Mouse (Mus musculus): ENCODE data around the gene Nrros. TPM values are rescaled to one million over a fixed set of nuclear protein-coding genes. Genes with fewer than 3 reads are reported as not detected.

The Nrros gene
- total and polyA plus RNA-seq, 3 experiments, result 55.9 to 59.8 TPM; not detected in 1

DNA sequence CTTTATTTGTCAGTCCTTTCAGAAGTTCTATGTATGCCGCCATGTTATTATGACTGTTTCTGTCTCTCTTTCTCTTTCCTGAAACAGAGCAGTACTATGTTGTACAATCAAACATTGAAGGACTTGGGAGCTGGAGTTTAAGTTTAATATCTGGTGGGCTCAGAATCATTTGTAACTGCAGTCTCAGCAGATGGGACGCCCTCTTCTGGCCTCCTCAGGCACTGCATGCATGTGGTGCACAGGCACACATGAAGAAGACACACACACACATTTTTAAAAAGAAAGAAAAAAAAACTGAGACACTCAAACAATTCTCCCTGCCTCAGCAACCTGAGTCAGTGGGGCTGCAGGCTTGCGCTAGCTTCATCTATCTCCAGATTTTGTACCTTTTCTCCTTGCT lies 44.9 kb downstream of the Nrros start:
- Histone ChIP-seq H3K79me2 (ENCODE audit: control insufficient read depth, insufficient read depth, low read length, poor library complexity) (no peaks in the 10 kb centered on the region), H3K9ac (ENCODE audit: control insufficient read depth, low read depth, low read length, poor library complexity, severe bottlenecking) (no peak overlapping the region), H3K27me3 (ENCODE audit: control insufficient read depth in 1 of 2, insufficient read depth in 2 of 2, low read length in 2 of 2) (no peaks in the 10 kb centered on the region), H3K9me3 (replicated peaks; ENCODE audit: insufficient read depth, low read length) (no peaks in the 10 kb centered on the region), H3K4me1 (ENCODE audit: control insufficient read depth in 1 of 2, insufficient read depth in 2 of 2, low read length in 2 of 2) (peaks cover 2 to 8% of the 10 kb centered on the region in 2 experiments; a peak in 3 of 4 replicates), H3K27ac (ENCODE audit: control insufficient read depth, low read depth, low read length) (no peak overlapping the region), H3K36me3 (ENCODE audit: control insufficient read depth in 1 of 2, insufficient read depth in 2 of 2, low read length in 2 of 2) (peaks cover 0 to 4% of the 10 kb centered on the region in 2 experiments; a peak in 1 of 4 replicates), H3K4me3 (ENCODE audit: control insufficient read depth in 1 of 2, insufficient read depth in 1 of 2, low read depth in 2 of 2, low read length in 2 of 2) (no peak overlapping the region)
- TF ChIP-seq KAT2A (conservative IDR thresholded peaks at IDR 0.05; ENCODE audit: low read depth, low read length) (no peak), USF2 (IDR thresholded peaks at IDR 0.05; ENCODE audit: borderline replicate concordance in 1 of 2, insufficient read depth in 1 of 2, low read depth in 1 of 2, low read length in 2 of 2) (no peak), RAD21 (IDR thresholded peaks at IDR 0.05; ENCODE audit: low read depth, low read length) (no peak), CTCF (IDR thresholded peaks at IDR 0.05 in 2 of 3, conservative IDR thresholded peaks at IDR 0.05 in 1 of 3; ENCODE audit: control insufficient read depth in 1 of 3, insufficient read depth in 1 of 3, low read depth in 2 of 3, low read length in 3 of 3, poor library complexity in 1 of 3, severe bottlenecking in 1 of 3) (peak; percentile 19 to 40 (median 30); a peak in 5 of 6 replicates)
- DNase-seq (ENCODE audit: low read depth, low spot score), result no peak

DNA sequence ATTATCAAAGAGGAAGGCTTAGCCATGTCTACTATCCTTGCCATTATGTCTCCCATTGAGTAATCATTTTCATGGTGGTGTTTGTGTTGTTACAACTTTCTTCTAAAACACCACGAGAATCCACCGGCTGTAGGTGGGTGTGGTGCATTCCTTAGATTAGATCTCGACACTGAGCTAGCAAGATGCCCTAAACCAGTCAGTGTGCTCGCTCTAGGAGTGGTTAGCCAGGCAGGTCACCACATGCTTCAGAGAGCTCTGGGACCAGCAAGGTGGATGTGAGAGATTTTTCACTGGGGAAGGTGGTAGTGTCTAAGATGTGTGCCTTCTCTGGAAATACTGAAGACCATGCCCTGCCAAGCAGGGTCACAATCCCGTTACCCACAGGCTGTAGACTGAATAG lies 49.2 kb downstream of the Nrros start:
- H3K4me3 ChIP-seq (ENCODE audit: control insufficient read depth in 1 of 2, insufficient read depth in 1 of 2, low read depth in 2 of 2, low read length in 2 of 2), result peak overlapping the region in 1 of 2 experiments; percentile 44; a peak in 2 of 4 replicates
- H3K27me3 ChIP-seq (ENCODE audit: control insufficient read depth in 1 of 2, insufficient read depth in 2 of 2, low read length in 2 of 2), result no peaks in the 10 kb centered on the region
- no peaks in the 10 kb centered on the region for H3K9me3 ChIP-seq (replicated peaks; ENCODE audit: insufficient read depth, low read length)
- H3K27ac ChIP-seq (ENCODE audit: control insufficient read depth, low read depth, low read length), result no peak overlapping the region
- H3K4me1 ChIP-seq (ENCODE audit: control insufficient read depth in 1 of 2, insufficient read depth in 2 of 2, low read length in 2 of 2), result peaks cover 2 to 23% of the 10 kb centered on the region in 2 experiments
- H3K36me3 ChIP-seq (ENCODE audit: control insufficient read depth in 1 of 2, insufficient read depth in 2 of 2, low read length in 2 of 2), result peaks cover 0 to 13% of the 10 kb centered on the region in 2 experiments; a peak in 2 of 4 replicates
- H3K9ac ChIP-seq (ENCODE audit: control insufficient read depth, low read depth, low read length, poor library complexity, severe bottlenecking), result no peak overlapping the region
- no peak for DNase-seq (ENCODE audit: low read depth, low spot score)
- no peaks in the 10 kb centered on the region for H3K79me2 ChIP-seq (ENCODE audit: control insufficient read depth, insufficient read depth, low read length, poor library complexity)
- no peak for TF ChIP-seq JUND (IDR thresholded peaks at IDR 0.05; ENCODE audit: low read depth, low read length)
- TF ChIP-seq GATA1 (IDR thresholded peaks at IDR 0.05; ENCODE audit: low read depth, low read length), result peak; percentile 40; the same call in 1 of the 2 replicates
- TF ChIP-seq ZC3H11A (IDR thresholded peaks at IDR 0.05; ENCODE audit: low read depth, low read length), result no peak
- TF ChIP-seq MYC (IDR thresholded peaks at IDR 0.05; ENCODE audit: low read depth, low read length), result 0 out of 2 replicates have a peak, but pooled peaks have one; percentile 41
- TF ChIP-seq SIN3A (IDR thresholded peaks at IDR 0.05; ENCODE audit: low read length), result peak; percentile 65; the same call in 1 of the 2 replicates
- TF ChIP-seq EP300 (IDR thresholded peaks at IDR 0.05; ENCODE audit: low read depth in 1 of 2, low read length in 2 of 2), result no peak
- TF ChIP-seq MXI1 (IDR thresholded peaks at IDR 0.05; ENCODE audit: low read depth, low read length), result peak; percentile 55
- TF ChIP-seq MAX (IDR thresholded peaks at IDR 0.05; ENCODE audit: low read length), result 0 out of 2 replicates have a peak, but pooled peaks have one; percentile 21
- TF ChIP-seq ETS1 (IDR thresholded peaks at IDR 0.05; ENCODE audit: low read depth, low read length), result peak; percentile 67
- TF ChIP-seq MEF2A (IDR thresholded peaks at IDR 0.05; ENCODE audit: extremely low read depth, insufficient replicate concordance, low read depth, low read length, poor library complexity, severe bottlenecking), result no peak
